Mouse (Mus musculus) cerebellum, adult 11-12 months (tissue): Measurements from ENCODE around the gene Pigv.

Experiments used
- DNase-seq: peaks from one replicate; pipeline ENCODE4 v3.0.0; 2022

The Pigv gene

GRCm38 (mm10) chr4:133645195-133645594 is 27.3 kb downstream of the Pigv start:
- no peak for DNase-seq

DNA sequence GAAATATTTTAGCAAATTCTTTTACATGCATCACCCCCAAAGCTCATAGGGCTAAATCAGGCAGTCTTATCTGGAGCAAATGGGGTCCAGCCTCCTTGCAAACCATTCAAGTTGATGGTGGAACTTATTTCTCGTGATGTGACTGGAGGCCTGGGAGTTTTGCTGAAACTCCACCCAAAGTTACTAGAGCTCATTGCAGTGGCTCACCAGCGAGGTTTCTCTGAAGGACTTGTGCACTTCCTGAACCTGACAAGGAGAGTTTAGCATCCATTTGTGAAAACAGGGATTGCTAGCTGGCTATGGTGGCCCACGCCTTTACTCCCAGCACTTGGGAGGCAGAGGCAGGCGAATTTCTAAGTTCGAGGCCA is 38.4 kb downstream of the Pigv start:
- DNase-seq = no peak

- DNase-seq = peak; percentile 88
Measured at GRCm38 (mm10) chr4:133633332-133634042, 39.0 kb downstream of the Pigv start.

GRCm38 (mm10) chr4:133632483-133633327 is 39.7 kb downstream of the Pigv start:
- no peak for DNase-seq

DNA sequence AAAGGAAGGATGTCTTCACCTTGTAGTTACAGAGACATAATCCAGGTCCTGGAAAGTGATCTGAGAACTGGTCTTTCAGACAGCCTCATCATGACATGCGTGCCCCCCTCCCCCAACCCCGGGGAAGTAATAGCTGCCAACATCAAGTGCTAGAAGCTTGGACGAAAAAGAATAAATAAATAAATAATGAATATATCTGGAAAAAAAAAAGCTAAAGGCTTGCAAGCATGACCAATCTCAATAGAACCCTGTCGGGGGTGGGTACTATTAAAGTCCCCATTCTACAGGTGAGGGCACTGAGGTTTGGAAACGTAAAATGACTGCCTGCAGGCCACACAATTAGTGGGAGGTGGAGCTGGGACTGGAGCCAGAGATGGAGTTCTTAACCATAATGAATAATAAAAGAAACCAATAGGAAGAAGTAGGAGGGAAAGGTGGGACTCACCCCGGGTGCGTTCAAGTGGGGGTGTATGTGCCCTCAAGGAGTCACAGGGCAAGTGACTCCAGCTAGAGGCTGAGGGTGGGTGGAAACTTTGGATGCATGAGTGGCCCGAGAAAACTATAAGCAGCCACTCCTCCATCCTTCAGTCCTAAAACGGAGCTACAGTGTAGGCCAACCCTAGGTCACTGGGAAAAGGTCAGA is 40.6 kb downstream of the Pigv start:
- peak; percentile 56 for DNase-seq

DNA sequence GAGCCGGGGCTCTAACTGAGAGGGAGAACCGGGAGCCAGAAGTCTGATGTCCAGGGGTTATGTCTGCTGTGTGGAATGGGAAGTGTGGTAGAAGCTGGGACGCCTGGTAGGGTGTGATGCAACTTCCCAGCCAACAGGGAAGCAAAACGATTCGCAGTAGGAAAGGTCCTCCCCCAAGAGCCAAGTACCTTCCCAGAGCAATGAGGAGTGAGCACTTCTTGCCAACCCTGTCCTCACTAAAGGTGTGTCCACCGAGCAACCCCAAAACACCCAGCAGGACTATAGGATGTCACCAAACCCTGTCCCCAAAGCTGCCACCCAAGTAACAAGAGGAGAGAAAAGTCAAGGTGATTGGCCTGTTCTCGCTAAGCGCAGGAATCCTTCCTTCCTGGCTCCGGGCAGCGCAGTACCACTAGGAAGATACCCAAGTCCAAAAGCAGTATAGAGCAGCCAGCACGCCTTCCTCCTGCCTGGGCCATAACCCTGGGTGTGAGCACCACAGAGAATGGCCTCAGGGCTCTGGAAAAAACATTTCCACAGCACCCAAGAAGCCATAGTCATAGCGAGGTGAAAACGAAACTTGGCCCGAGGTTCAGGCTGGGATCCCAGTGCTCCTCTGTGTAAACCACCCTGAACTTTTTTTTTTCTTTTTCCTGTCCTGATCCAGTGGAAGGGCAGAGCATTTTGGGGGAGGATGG is 41.2 kb downstream of the Pigv start:
- no peak for DNase-seq

DNA sequence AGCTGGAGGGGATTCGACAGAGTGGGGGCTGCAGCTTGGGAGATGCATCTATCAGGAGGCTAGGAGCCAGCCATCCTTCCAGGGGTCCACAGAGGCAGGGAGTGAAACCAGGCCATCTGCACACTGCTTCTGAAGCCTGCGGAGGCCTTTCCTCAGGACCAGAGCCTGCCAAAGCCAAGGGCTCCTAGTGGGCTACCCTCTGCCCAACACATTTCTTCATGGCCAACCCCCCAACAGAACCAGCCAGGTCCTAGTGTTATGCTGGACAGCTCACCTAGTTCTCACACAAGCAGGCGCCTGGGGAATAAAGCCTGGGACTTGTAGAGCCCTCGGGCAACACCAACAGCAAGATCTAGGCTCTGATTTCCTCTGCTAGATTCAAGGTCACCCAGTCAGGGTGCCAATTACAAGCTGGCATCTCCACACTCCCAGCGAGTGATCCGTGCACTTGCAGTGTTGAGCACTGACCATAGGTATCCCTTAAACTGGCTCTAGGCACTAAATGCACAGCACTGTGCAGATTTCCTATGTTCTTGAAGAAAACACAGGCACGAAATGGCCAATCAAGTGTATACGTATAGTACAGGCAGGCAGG is 42.0 kb downstream of the Pigv start:
- peak; percentile 78 for DNase-seq

GRCm38 (mm10) chr4:133629191-133629590 is 43.3 kb downstream of the Pigv start:
- DNase-seq = no peak

DNA sequence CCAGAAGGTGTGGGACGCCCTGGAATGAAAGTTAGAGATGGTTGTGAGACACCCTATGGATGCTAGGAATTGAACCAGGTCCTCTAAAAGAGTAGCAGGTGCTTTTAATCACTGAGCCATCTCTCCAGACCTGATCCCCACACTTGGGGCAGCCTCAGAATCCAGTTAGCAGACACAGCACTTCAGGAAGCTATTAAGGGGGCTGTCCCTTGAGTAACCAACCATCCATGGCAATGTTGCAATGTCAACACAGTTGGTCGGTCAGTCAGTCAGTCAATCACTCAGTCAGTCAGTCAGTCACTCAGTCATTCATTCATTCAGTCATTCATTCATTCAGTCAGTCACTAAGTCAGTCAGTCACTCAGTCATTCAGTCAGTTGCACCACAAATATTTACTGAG is 43.9 kb downstream of the Pigv start:
- DNase-seq = no peak

DNA sequence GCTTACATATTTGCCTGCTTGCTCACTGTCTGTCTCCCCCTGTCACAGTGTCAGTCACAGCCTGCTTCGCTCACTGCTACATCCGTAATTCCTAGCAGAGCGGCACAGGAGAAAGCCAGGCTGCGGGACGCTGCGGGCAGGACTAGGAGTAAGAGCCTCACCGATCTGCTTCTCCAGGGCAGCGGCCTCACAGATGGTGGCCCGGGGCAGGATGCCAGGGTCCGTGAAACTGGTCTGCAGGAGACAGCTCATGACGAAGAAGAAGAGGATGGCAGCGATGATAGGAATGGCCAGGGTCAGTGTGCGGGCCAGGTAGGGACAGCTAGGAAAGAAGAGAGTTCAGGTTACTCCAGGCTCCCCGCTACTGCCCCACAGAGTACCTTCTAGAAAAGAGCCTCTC is 45.4 kb downstream of the Pigv start:
- peak; percentile 86 for DNase-seq

DNA sequence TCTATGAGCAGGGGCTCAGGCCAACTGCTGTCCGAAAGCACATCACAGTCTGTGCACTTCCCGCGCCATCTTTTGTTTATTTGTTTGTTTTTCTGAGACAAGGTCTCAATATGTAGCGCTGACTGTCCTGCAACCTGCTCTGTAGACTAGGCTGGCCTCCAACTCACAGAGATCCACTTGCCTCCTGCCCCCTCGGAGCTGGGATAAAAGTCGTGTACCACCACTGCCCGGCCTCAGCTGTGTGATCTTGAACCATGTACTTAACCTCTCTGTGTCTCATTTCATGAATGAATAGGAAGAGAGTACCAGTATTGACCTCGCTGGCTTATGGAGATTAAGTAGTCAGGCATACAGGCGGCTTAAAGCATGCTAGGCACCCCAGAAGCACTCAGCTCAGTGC is 45.8 kb downstream of the Pigv start:
- DNase-seq = no peak

DNA sequence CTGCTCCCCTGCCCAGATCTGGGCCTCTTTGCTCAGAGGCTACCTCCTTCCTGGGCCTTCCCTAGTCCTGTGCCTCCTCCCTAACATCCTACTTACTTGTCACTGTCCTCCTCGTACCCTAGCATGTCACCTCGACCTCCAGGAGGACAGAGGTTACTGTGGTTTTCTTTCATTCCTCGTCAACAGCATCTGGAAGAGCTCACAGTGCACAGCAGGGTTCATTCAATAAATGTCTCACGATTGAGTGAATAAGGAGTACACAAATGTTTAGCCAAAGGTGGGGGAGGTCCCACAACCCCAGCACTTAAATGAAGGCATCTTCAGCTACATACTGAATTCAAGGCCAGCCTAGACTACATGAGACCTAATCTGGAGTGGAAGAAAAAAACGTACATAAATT is 46.2 kb downstream of the Pigv start:
- DNase-seq = no peak

GRCm38 (mm10) chr4:133625621-133626071 is 46.8 kb downstream of the Pigv start:
- no peak for DNase-seq

DNA sequence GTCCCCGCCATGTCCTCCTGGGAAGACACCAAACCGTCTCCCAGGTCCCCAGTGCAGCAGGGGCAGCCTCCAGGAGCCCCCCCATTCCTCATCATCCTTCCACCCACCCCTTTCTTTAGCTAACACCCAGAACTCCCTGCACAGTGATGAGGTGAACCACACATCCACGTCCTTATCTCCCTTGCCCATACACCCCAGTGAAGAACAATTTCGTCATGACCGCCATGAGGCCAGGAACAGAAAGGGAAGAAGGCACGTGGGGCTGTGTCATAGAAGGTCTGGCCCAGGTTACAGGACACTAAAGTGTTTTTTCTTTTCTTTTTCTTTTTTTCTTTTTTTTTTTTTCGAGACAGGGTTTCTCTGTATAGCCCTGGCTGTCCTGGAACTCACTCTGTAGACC is 47.6 kb downstream of the Pigv start:
- no peak for DNase-seq

- no peak for DNase-seq
Measured at GRCm38 (mm10) chr4:133622161-133622695, 50.2 kb downstream of the Pigv start.

DNA sequence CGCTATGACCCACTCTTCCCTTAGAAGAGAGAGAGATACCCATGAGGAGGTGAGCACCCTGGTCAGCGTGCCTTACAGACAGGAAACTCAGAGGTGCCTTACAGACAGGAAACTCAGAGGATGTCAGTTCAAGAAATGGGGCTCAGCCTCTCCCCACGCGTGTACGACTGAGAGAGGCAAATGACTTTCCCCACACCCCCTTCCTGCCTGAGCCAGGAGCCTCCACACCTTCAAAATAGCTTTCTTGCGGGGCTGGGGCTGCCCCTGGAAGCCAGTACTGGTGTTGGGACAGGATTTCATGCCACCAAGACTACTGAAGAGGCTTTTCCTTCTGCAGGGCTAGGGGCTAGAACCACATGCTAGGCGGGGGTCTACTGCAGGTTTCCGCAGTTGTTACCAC is 51.8 kb downstream of the Pigv start:
- no peak for DNase-seq

DNA sequence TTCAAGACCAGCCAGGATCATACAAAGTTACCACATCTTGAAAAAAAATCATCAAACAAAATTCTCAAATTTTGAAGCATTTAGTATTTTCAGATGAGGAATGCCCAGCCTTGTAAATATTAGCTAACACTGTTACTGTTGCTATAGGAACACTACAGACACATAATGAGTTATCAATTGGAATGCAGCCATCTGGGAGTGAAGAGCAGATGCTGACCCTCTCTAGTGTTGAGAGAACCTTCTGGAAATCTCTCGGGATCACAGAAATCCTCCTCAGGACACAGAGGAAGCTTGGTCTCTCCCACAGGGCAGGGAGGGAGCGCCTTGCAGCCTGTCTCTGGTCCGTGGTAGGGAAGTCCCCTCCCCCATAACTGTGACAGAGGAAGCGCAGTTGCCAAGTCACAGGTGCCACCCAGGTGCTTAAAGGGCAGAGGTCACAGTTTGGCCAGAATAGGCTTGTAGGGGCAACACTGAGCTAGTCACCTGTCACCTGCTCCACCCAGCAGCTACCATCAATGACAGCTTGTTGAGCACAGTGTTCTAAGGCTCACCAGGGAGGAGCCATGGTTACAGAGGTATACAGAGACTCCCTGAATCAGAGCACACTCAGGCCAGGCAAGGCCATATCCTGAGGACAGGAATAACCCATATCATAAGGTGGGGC is 52.8 kb downstream of the Pigv start:
- DNase-seq = no peak

- peak; percentile 15 for DNase-seq
Measured at GRCm38 (mm10) chr4:133617936-133618335, 54.5 kb downstream of the Pigv start.

GRCm38 (mm10) chr4:133615416-133615815 is 57.0 kb downstream of the Pigv start:
- DNase-seq = no peak

GRCm38 (mm10) chr4:133614274-133614761 is 58.1 kb downstream of the Pigv start:
- no peak for DNase-seq

DNA sequence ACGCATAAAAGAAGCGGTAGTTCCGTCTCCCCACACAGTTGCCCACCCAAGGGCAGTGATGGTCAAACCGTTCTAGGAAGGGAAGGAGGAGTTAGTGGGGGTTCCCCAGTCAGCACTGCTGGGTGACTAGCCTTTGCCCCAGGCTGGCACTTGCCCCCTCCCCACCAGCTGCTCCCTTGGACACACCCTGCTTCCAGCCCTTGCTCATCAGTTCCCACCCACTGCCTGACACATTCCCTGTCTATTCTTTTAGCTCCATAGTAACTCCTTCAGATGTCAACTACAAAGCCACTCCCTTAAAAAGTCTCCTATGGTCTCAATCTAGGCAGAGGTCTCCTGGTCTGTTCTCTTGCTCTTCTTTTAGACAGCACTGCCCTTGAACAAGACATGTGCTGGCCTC is 58.6 kb downstream of the Pigv start:
- no peak for DNase-seq

DNA sequence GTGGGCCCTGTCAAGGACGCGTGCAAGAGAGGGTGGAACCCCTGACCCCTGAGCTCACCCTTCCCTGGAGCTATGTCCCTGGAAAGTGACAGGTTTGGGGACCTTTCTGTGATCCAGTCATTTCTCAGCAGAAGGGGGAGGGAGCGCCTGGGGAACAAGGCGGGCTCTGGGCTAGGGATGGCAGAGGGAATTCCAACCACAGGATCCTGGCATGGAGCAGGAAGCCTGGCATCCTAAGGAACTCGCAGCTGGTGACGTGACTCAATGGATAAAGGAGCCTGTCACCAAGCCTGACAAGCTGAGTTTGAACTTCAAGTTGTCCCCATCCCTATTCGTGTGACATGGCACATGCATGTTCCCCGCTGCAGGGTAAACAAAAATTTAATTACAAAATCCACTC is 59.4 kb downstream of the Pigv start:
- no peak for DNase-seq
